Mouse (Mus musculus) hindbrain, embryonic 13.5 days (tissue): ENCODE data around the gene Dmac2. TPM values are rescaled to one million over a fixed set of nuclear protein-coding genes. Genes with fewer than 3 reads are reported as not detected.

Experiments
- ATAC-seq: fragments of 200-750 bp; cut with Nextera tagmentation; 2 replicates; pipeline ENCODE4 v1.8.0; 2017; ENCODE audit warnings: moderate TSS enrichment; ENCODE audit not compliant: low FRiP score
- H3K27ac ChIP-seq: fragments of 300-500 bp; sonication (generic); 2 replicates; pipeline ENCODE4 v1.5.1; 2015; ENCODE audit warnings: inconsistent platforms, mild to moderate bottlenecking, moderate library complexity
- H3K27me3 ChIP-seq: fragments of 300-500 bp; sonication (generic); 2 replicates; pipeline ENCODE4 v1.6.1; 2015; ENCODE audit warnings: mild to moderate bottlenecking, inconsistent platforms
- H3K36me3 ChIP-seq: fragments of 300-500 bp; sonication (generic); 2 replicates; pipeline ENCODE4 v1.6.1; 2015; ENCODE audit warnings: mild to moderate bottlenecking, inconsistent platforms
- H3K4me1 ChIP-seq: fragments of 300-500 bp; sonication (generic); replicated peaks from 2 replicates; pipeline ENCODE4 v1.6.1; 2015; ENCODE audit warnings: inconsistent platforms
- H3K4me2 ChIP-seq: fragments of 300-500 bp; sonication (generic); 2 replicates; pipeline ENCODE4 v1.6.1; 2015; ENCODE audit warnings: inconsistent platforms, mild to moderate bottlenecking, moderate library complexity
- H3K4me3 ChIP-seq: fragments of 300-500 bp; sonication (generic); 2 replicates; pipeline ENCODE4 v1.5.1; 2015; ENCODE audit warnings: mild to moderate bottlenecking, inconsistent platforms
- H3K9ac ChIP-seq: fragments of 300-500 bp; sonication (generic); 2 replicates; pipeline ENCODE4 v1.6.1; 2015; ENCODE audit warnings: mild to moderate bottlenecking, inconsistent platforms
- H3K9me3 ChIP-seq: fragments of 300-500 bp; sonication (generic); 2 replicates; pipeline ENCODE4 v1.6.1; 2016; ENCODE audit warnings: inconsistent platforms
- WGBS: fragments of 180-500 bp; shearing (Covaris S2); methylation state at CpG from one replicate; pipeline ENCODE4 v1.1.7; 2015; 5-methylcytosine and 5-hydroxymethylcytosine counted together
- polyA plus RNA-seq: library from polyadenylated mRNA; unstranded; fragments of >200 nt; fragmentation: Nextera tagmentation; extraction: Ambion mirVana; gene quantifications from 2 replicates; pipeline ENCODE4 v1.2.1, GENCODE M21; 2015

Dmac2 gene
- polyA plus RNA-seq, 1 experiment from 2014 or later, result 35.8 TPM

- WGBS, result 95% methylated on average over 5 of the region's 5 CpGs
- H3K27ac ChIP-seq, result no peak overlapping the region
- peak overlapping the region; percentile 62 for H3K4me3 ChIP-seq
- ATAC-seq, result no peak
- peaks cover 6% of the 10 kb centered on the region; the same call in 1 of the 2 replicates for H3K27me3 ChIP-seq
- H3K4me2 ChIP-seq, result peak overlapping the region; percentile 59
- H3K36me3 ChIP-seq, result peaks cover 42% of the 10 kb centered on the region
- peaks cover 7% of the 10 kb centered on the region for H3K4me1 ChIP-seq
- H3K9ac ChIP-seq, result peak overlapping the region; percentile 65
- no peaks in the 10 kb centered on the region for H3K9me3 ChIP-seq
Observed at GRCm38 (mm10) chr7:25620101-25620500, 887 bp downstream of the Dmac2 start.

- WGBS, result 92% methylated on average over 11 of the region's 11 CpGs
- H3K27me3 ChIP-seq, result peaks cover 6% of the 10 kb centered on the region; the same call in 1 of the 2 replicates
- no peak overlapping the region for H3K4me2 ChIP-seq
- H3K4me3 ChIP-seq, result no peak overlapping the region
- H3K36me3 ChIP-seq, result peaks cover 48% of the 10 kb centered on the region
- H3K9ac ChIP-seq, result no peak overlapping the region
- peaks cover 7% of the 10 kb centered on the region for H3K4me1 ChIP-seq
- no peak overlapping the region for H3K27ac ChIP-seq
- no peaks in the 10 kb centered on the region for H3K9me3 ChIP-seq
- no peak for ATAC-seq
Observed at GRCm38 (mm10) chr7:25620751-25621150, 1.5 kb downstream of the Dmac2 start.

- H3K4me3 ChIP-seq, result no peak overlapping the region
- peaks cover 27% of the 10 kb centered on the region for H3K27me3 ChIP-seq
- no peak overlapping the region for H3K27ac ChIP-seq
- no peak overlapping the region for H3K9ac ChIP-seq
- WGBS, result 90% methylated on average over 11 of the region's 11 CpGs
- H3K4me2 ChIP-seq, result no peak overlapping the region
- H3K9me3 ChIP-seq, result no peaks in the 10 kb centered on the region
- peaks cover 54% of the 10 kb centered on the region for H3K36me3 ChIP-seq
- peaks cover 27% of the 10 kb centered on the region for H3K4me1 ChIP-seq
- no peak for ATAC-seq
Observed at GRCm38 (mm10) chr7:25623857-25624370, 4.7 kb downstream of the Dmac2 start.

GRCm38 (mm10) chr7:25624851-25625250, 5.6 kb downstream of the Dmac2 start:
- no peak overlapping the region for H3K27ac ChIP-seq
- 83% methylated on average over 5 of the region's 5 CpGs for WGBS
- no peak overlapping the region for H3K9ac ChIP-seq
- peaks cover 63% of the 10 kb centered on the region for H3K36me3 ChIP-seq
- H3K27me3 ChIP-seq, result peaks cover 36% of the 10 kb centered on the region
- no peak overlapping the region for H3K4me3 ChIP-seq
- H3K4me1 ChIP-seq, result peaks cover 24% of the 10 kb centered on the region
- no peak for ATAC-seq
- H3K4me2 ChIP-seq, result no peak overlapping the region
- no peaks in the 10 kb centered on the region for H3K9me3 ChIP-seq

- WGBS, result 77% methylated on average over 10 of the region's 10 CpGs
- H3K9ac ChIP-seq, result no peak overlapping the region
- H3K27ac ChIP-seq, result no peak overlapping the region
- no peak overlapping the region for H3K4me2 ChIP-seq
- H3K4me3 ChIP-seq, result no peak overlapping the region
- H3K4me1 ChIP-seq, result peaks cover 20% of the 10 kb centered on the region
- no peak for ATAC-seq
- peaks cover 36% of the 10 kb centered on the region for H3K27me3 ChIP-seq
- H3K9me3 ChIP-seq, result no peaks in the 10 kb centered on the region
- peaks cover 72% of the 10 kb centered on the region for H3K36me3 ChIP-seq
Observed at GRCm38 (mm10) chr7:25625594-25626250, 6.5 kb downstream of the Dmac2 start.

- Histone ChIP-seq H3K27me3 (peaks cover 36% of the 10 kb centered on the region), H3K4me3 (peak within 1 kb of the TSS; percentile 19), H3K9ac (peak within 1 kb of the TSS; percentile 64), H3K4me2 (peak within 1 kb of the TSS; percentile 45), H3K36me3 (peaks cover 73% of the 10 kb centered on the region), H3K4me1 (peaks cover 20% of the 10 kb centered on the region), H3K9me3 (no peaks in the 10 kb centered on the region), H3K27ac (no peak within 1 kb of the TSS)
- no peak for ATAC-seq
- WGBS, result 19% methylated on average over 29 of the region's 29 CpGs
Observed at GRCm38 (mm10) chr7:25626509-25627430, 7.6 kb downstream of the Dmac2 start, which contains the start of gene B3gnt8. Gene B3gnt8, plus strand, starts transcription at chr7:25626654.

GRCm38 (mm10) chr7:25627431-25628322, 8.5 kb downstream of the Dmac2 start:
- peak overlapping the region; percentile 19 for H3K4me3 ChIP-seq
- peak overlapping the region; percentile 45 for H3K4me2 ChIP-seq
- peaks cover 74% of the 10 kb centered on the region for H3K36me3 ChIP-seq
- H3K27me3 ChIP-seq, result peaks cover 36% of the 10 kb centered on the region
- H3K9ac ChIP-seq, result peak overlapping the region; percentile 64
- H3K4me1 ChIP-seq, result peaks cover 20% of the 10 kb centered on the region
- no peak overlapping the region for H3K27ac ChIP-seq
- 19% methylated on average over 38 of the region's 38 CpGs for WGBS
- peak; percentile 11; the same call in 1 of the 2 replicates for ATAC-seq
- H3K9me3 ChIP-seq, result no peaks in the 10 kb centered on the region

- H3K4me2 ChIP-seq, result no peak overlapping the region
- H3K9me3 ChIP-seq, result no peaks in the 10 kb centered on the region
- no peak overlapping the region for H3K27ac ChIP-seq
- peaks cover 20% of the 10 kb centered on the region for H3K4me1 ChIP-seq
- H3K4me3 ChIP-seq, result no peak overlapping the region
- WGBS, result 72% methylated on average over 8 of the region's 8 CpGs
- H3K27me3 ChIP-seq, result peaks cover 36% of the 10 kb centered on the region
- H3K9ac ChIP-seq, result no peak overlapping the region
- H3K36me3 ChIP-seq, result peaks cover 74% of the 10 kb centered on the region
- no peak for ATAC-seq
Observed at GRCm38 (mm10) chr7:25628323-25628620, 9.1 kb downstream of the Dmac2 start.

GRCm38 (mm10) chr7:25632679-25633078, 13.5 kb downstream of the Dmac2 start:
- no peak overlapping the region for H3K4me2 ChIP-seq
- H3K27ac ChIP-seq, result no peak overlapping the region
- peaks cover 83% of the 10 kb centered on the region for H3K36me3 ChIP-seq
- H3K4me1 ChIP-seq, result peaks cover 5% of the 10 kb centered on the region
- H3K4me3 ChIP-seq, result no peak overlapping the region
- peaks cover 22% of the 10 kb centered on the region for H3K27me3 ChIP-seq
- 96% methylated on average over 5 of the region's 5 CpGs for WGBS
- H3K9me3 ChIP-seq, result no peaks in the 10 kb centered on the region
- no peak for ATAC-seq
- no peak overlapping the region for H3K9ac ChIP-seq

- H3K9me3 ChIP-seq, result no peaks in the 10 kb centered on the region
- 86% methylated on average over 3 of the region's 3 CpGs for WGBS
- H3K4me3 ChIP-seq, result no peak overlapping the region
- H3K27ac ChIP-seq, result no peak overlapping the region
- H3K36me3 ChIP-seq, result peaks cover 87% of the 10 kb centered on the region
- no peak overlapping the region for H3K4me2 ChIP-seq
- no peak for ATAC-seq
- no peaks in the 10 kb centered on the region for H3K4me1 ChIP-seq
- H3K27me3 ChIP-seq, result no peaks in the 10 kb centered on the region
- no peak overlapping the region; the same call in 1 of the 2 replicates for H3K9ac ChIP-seq
Observed at GRCm38 (mm10) chr7:25636373-25636772, 17.2 kb downstream of the Dmac2 start.

- no peak for ATAC-seq
- Histone ChIP-seq H3K4me3 (no peak overlapping the region), H3K36me3 (peaks cover 84% of the 10 kb centered on the region), H3K27me3 (no peaks in the 10 kb centered on the region), H3K27ac (no peak overlapping the region), H3K9me3 (no peaks in the 10 kb centered on the region), H3K4me1 (no peaks in the 10 kb centered on the region), H3K9ac (no peak overlapping the region), H3K4me2 (no peak overlapping the region)
- 93% methylated on average over 5 of the region's 5 CpGs for WGBS
Observed at GRCm38 (mm10) chr7:25637099-25637498, 17.9 kb downstream of the Dmac2 start.

- no peaks in the 10 kb centered on the region for H3K27me3 ChIP-seq
- no peak for ATAC-seq
- no peak overlapping the region for H3K4me3 ChIP-seq
- no peak overlapping the region for H3K9ac ChIP-seq
- H3K4me2 ChIP-seq, result no peak overlapping the region
- H3K4me1 ChIP-seq, result no peaks in the 10 kb centered on the region
- H3K36me3 ChIP-seq, result peaks cover 61% of the 10 kb centered on the region
- no peak overlapping the region for H3K27ac ChIP-seq
- WGBS, result 89% methylated on average over 4 of the region's 4 CpGs
- no peaks in the 10 kb centered on the region for H3K9me3 ChIP-seq
Observed at GRCm38 (mm10) chr7:25639754-25640153, 20.5 kb downstream of the Dmac2 start.
